Mouse (Mus musculus) fat pad, adult 2 months (tissue): ENCODE data around the gene Traip.
"Not testable (repeated sequence)": the region's sequence is repeated elsewhere in the genome, so short reads cannot be mapped to it uniquely, and the experiment has no call there.

Source experiments
- DNase-seq: peaks from one replicate; pipeline ENCODE4 v3.0.0-alpha.2; 2011; ENCODE audit warnings: low read depth, low spot score; ENCODE audit errors: extremely low read depth

Traip gene

DNA sequence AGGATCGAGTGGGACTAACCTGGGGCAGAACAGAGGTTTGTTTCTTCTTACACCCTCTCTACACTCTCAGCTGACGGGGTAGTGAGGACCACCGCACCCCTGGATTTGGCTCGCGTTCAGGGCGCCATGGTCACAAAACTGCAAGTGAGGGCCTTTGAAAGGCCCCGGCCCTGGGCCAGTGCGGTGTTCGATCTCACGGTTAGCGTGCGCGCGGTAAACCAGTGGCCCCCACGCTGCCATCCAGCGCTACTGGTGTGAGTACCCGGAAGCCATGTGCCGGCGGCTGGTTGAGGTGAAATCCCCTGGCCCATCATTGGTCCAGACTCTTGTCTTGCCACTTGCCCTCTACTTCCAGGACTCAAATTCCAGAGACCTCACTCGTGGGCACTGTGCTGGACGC, 45.6 kb downstream of the Traip start:
- no peak for DNase-seq

DNA sequence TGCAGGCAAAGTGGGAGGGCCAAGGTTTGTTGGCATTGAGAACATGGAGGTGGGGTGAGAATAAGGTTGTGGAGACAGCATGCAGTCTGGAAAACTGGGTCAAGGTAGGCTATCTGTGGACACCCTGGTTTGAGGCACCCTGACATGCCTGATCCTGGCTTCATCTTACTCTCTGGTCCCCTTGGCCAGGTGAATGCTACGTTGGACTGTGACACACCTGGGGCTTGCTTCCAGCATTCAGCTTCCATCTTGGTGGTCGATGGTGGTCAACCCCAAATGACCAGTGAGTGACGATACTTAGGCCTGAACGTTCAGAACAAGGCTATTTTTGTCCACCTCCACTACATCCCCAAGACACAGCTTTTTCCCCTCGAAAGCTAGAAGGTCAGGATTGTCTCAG, 46.1 kb downstream of the Traip start, which contains the start of gene Gm20662:
Gene Gm20662, plus strand, starts transcription at position 301 of the 400 bp plus-strand sequence.
- DNase-seq, result no peak

DNA sequence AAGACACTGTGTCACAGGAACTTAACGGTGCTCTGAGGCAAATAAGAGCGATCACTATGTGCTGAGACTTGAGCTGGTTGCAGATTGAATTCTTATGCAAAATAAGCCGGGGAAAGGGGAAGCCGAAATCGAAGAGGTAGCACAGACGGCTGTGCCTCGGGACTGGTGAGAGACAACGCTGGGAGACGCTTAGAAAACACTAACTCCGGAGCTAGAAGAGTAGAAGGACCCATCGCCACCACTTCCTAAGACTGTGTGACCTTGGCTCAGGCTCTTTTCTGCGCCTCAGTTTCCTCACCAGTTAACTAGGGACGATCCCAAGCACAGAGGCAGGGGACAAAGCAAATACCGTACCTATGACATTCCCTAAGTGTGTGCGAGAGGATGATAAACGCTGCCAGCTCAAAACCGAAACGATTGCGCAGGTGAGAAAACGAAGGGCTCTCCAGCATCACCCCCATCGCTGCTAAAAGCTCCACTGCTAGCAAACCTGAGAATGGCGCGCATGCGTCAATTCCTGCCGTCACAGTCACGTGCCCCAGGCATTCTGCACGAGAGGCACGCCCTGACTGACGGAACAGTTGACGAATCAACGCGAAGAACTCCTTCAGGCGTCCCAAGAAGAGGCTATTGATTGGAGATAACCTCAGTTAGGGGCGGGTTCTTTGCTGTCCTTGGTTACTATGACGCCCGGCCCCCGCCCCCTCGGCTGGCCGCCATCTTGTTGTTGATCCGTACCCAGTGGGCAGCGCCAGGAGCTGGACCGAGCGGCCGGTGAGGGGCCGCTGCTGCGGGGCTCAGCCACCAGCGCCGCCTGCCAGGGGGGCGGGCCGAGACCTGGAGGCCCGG, 52.2 kb downstream of the Traip start, which contains the start of gene Ip6k1:
Gene Ip6k1, plus strand, starts transcription at position 580 of the 849 bp plus-strand sequence.
- peak; percentile 95 for DNase-seq

DNA sequence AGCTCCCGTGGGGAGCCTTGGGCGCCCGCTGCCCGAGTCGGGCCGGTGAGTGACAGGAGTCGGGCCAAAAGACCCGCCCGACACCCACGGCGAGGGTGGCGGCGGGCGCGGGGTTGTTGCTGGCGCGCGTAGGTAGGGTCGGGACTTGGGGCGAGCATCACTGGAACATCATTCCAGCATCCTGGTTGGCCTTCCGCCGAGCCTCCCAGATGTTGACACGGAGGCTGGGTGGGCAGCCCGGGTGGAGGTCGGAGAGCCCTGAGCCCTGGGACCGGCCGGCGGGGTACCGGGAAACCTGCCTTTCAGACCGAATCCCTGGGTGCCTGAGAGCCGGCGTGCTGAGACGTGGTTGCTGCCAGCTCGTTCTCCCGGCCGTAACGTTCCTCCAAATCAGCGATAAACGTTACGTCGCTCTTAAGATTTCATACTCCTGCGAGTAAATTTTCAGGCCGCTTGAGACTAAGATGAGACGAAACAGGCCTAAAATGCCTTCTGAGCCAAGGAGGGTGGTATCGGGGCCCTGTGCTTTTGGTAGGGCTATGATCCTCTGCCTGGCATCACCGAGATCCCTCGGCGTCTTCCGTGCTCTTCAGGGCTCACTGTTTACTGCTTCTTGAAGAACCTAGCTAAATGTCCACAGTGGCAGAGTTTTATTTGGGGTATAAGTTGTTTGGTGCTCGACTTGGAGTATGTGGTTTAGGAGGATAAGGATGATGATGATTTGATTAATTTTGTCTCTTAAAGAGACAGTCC, 53.0 kb downstream of the Traip start:
- no peak for DNase-seq

DNA sequence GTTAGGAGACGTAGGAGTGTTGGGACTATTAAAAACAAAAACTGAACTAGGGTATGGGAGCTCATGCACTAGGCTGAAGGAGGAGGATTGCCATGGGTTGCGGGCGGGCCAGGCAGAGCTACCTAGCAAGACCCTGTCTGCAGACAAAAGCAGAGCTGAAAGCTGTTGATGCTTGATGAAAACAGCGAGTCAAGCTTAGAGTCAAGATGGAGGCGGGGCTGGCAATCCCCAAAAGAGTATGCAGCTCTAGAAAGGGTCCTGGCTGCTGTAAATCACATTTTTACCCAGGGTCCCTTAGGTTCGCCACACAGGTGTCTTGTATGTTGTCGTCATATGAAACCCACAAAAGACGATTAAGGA, 53.6 kb downstream of the Traip start:
- no peak for DNase-seq

DNA sequence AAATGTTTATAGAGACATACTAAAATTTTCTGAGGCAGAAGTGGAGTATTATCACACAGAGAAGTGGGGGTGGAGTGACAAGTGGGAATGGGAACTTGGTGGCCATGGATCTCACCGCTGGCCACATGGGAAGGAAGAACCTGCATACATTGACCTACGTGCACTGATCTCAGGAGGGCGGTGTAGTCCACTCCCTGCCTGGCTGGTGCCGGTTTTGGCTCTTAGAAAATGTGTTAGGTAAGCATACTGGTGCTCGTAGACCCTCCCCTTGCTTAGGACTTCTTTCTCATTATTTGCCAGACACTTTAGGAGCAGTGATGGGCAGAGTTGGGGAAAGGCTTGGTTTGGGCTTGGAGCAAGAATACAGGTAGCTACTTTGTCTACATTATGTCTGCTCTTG, 58.1 kb downstream of the Traip start:
- no peak for DNase-seq

DNA sequence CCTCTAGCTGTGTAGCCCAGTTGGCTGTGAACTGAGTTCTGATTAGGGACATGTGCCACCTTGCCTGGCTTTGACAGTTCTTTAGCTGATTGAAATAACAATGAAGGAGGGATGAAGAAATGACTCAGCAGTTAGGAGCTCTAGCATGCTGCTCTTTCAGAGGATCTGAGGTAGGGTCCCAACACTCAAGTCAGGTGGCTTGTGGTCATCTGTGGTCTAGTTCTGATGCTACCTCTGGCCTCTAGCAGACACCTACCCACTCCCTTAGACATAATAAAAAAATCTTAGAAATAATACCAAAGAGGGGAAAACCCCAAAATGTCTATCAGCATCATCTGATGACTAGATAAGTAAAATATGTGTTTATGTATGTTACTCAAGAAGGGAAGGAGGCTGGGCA, 60.4 kb downstream of the Traip start:
- DNase-seq, result no peak

DNA sequence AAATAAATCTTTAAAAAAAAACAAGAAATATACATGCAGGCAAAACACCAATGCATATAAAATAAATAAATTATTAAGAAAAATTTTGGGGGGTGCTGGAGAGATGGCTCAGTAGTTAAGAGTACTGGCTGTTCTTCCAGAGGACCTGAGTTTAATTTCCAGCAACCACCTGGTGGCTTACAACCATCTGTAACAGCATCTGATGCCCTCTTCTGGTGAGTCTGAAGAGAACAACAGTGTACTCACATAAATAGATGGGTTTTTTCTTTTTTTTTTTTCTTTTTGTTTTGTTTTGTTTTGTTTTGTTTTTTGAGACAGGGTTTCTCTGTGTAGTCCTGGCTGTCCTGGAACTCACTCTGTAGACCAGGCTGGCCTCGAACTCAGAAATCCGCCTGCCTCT, 63.6 kb downstream of the Traip start:
- DNase-seq, result not testable (repeated sequence)

DNA sequence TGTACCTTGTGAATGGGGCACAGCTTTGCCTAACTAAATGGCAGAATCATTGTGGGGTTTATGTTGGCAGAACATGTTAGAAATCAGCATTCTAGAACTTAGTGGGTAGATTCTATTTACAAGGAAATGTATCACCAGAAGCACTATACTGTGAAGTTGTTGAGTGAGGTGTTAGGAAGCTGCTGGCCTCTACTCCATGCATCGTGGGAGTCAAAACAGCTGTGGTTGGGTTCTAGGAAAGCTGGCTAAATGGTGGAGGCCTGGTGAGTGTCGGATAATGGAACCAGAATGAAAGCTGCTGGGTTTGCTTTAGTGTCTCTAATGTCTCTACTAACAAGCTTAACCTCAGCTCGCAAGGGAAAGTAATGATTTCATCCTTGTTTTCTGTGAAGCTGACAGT, 67.2 kb downstream of the Traip start:
- no peak for DNase-seq

DNA sequence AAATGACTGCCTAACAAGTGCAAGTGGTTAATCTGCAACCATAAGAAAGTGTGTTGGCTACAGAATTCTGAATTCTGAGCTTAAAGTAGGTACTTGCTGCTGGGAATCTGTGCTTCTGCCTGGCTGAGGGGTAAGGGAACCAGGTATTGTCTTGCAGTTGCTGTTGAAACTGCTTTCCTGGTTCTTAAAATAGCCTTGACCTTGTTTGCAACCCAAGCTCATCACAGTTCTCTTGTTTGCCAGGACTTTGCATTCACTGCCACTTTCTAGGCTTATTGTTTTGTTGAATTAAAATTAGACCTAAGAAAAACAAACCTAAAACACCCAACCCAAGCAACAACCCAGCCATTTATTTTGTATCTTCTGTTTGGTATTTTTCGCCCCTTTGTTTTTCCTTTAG, 70.8 kb downstream of the Traip start:
- no peak for DNase-seq
